Mouse (Mus musculus) embryonic fibroblast, embryonic 13.5 days (primary cell): Measurements from ENCODE around the gene Grn. TPM values are rescaled to one million over a fixed set of nuclear protein-coding genes. Genes with fewer than 3 reads are reported as not detected.
A peak's percentile ranks its signal among the peaks of the same experiment; 100 is the strongest.

Experiments used
- H3K27ac ChIP-seq: 2 replicates; pipeline ENCODE4 v1.5.1; 2012; ENCODE audit warnings: low read length, control low read depth, inconsistent platforms; ENCODE audit not compliant: insufficient read depth
- H3K4me1 ChIP-seq: 2 replicates; pipeline ENCODE4 v1.6.1; 2011; ENCODE audit warnings: low read length; ENCODE audit not compliant: control insufficient read depth, insufficient read depth
- H3K4me3 ChIP-seq: 2 replicates; pipeline ENCODE4 v1.5.1; 2011; ENCODE audit warnings: mild to moderate bottlenecking, control low read depth, low read length; ENCODE audit not compliant: insufficient read depth
- CTCF ChIP-seq: IDR thresholded peaks from 2 replicates; pipeline ENCODE4 v1.5.1; 2011; ENCODE audit warnings: mild to moderate bottlenecking, control low read depth, low read length, moderate library complexity, borderline replicate concordance; ENCODE audit not compliant: insufficient read depth
- POLR2A ChIP-seq: IDR thresholded peaks from 2 replicates; pipeline ENCODE4 v1.6.1; 2011; ENCODE audit warnings: low read depth, mild to moderate bottlenecking, control low read depth, low read length, moderate library complexity
- polyA plus RNA-seq: library from polyadenylated mRNA; stranded (reverse); fragments of >200 nt; gene quantifications from 2 replicates; pipeline ENCODE4 v1.2.4, GENCODE M21; 2011; ENCODE audit warnings: low read depth; ENCODE audit not compliant: missing spikeins, insufficient read length

Gene Grn
- polyA plus RNA-seq, 1 experiment, result 252 TPM

DNA sequence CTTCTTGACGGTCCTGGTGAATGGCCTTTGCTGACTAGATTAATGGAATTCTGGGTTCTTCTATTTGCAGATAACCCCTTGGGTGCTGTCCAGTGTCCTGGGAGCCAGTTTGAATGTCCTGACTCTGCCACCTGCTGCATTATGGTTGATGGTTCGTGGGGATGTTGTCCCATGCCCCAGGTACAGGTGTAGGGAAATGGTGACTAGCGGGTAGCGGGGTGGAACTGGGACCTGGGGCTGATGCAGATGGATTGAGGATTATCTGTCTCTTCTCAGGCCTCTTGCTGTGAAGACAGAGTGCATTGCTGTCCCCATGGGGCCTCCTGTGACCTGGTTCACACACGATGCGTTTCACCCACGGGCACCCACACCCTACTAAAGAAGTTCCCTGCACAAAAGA lies 3.8 kb downstream of the Grn start:
- Histone ChIP-seq H3K4me1 (peaks cover 13% of the 10 kb centered on the region), H3K27ac (no peak overlapping the region), H3K4me3 (no peak overlapping the region)
- TF ChIP-seq POLR2A, result no peak
- no peak for TF ChIP-seq CTCF

DNA sequence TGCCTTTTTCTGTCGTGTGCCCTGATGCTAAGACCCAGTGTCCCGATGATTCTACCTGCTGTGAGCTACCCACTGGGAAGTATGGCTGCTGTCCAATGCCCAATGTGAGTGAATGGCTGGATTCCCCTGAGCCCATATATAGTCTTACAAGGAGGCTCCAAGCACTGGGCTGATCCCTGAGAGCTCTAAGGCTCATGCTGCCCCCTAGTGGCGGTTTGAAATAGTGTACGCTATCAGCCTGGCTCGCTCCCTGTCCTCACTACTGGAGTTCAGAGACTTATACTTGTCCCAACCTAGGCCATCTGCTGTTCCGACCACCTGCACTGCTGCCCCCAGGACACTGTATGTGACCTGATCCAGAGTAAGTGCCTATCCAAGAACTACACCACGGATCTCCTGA lies 4.3 kb downstream of the Grn start:
- no peak for TF ChIP-seq POLR2A
- peak; percentile 70 for TF ChIP-seq CTCF
- H3K4me3 ChIP-seq, result no peak overlapping the region
- no peak overlapping the region for H3K27ac ChIP-seq
- peaks cover 10% of the 10 kb centered on the region for H3K4me1 ChIP-seq

DNA sequence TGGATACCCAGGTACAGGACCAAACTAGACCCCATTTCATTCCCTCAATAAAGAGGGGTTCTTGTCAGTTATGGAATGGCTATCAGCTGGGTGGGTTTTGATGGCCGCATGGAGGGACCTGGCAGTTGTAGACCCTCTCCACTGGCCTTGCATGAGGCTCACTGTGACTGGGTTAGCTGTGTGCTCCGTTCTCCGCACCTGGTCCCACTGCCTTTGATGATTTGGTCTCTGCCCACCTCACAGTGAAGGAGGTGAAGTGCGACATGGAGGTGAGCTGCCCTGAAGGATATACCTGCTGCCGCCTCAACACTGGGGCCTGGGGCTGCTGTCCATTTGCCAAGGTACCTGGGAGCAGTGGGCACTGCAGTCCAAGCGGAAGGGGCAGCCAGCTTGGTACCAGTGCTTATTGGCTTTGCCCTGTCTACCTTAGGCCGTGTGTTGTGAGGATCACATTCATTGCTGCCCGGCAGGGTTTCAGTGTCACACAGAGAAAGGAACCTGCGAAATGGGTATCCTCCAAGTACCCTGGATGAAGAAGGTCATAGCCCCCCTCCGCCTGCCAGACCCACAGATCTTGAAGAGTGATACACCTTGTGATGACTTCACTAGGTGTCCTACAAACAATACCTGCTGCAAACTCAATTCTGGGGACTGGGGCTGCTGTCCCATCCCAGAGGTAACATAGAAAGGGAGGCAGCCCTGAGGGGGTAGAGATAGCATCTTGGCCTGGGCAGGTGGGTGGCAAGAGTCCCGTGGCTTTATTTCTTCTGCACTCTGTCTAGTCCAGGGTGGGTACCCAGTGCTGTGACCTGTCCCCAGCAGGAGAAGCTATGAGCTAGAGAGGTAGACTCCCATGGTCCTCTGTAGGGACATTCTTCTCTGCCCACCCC lies 4.9 kb downstream of the Grn start:
- Histone ChIP-seq H3K4me3 (no peak overlapping the region), H3K4me1 (peaks cover 10% of the 10 kb centered on the region), H3K27ac (no peak overlapping the region)
- TF ChIP-seq POLR2A (no peak), CTCF (no peak)

DNA sequence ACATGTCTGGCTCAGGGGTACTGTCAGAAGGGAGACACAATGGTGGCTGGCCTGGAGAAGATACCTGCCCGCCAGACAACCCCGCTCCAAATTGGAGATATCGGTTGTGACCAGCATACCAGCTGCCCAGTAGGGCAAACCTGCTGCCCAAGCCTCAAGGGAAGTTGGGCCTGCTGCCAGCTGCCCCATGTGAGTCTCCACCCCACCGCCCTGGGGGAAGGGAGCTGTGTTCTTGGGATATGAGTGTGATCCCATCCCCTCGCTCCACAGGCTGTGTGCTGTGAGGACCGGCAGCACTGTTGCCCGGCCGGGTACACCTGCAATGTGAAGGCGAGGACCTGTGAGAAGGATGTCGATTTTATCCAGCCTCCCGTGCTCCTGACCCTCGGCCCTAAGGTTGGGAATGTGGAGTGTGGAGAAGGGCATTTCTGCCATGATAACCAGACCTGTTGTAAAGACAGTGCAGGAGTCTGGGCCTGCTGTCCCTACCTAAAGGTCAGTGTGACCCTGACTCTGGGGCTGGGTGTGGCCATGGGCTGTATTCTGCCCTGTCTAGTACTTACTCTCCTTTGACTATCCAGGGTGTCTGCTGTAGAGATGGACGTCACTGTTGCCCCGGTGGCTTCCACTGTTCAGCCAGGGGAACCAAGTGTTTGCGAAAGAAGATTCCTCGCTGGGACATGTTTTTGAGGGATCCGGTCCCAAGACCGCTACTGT lies 5.8 kb downstream of the Grn start:
- Histone ChIP-seq H3K4me3 (no peak overlapping the region), H3K4me1 (peaks cover 10% of the 10 kb centered on the region), H3K27ac (peak overlapping the region; percentile 28; the same call in 1 of the 2 replicates)
- TF ChIP-seq CTCF (no peak), POLR2A (no peak)

DNA sequence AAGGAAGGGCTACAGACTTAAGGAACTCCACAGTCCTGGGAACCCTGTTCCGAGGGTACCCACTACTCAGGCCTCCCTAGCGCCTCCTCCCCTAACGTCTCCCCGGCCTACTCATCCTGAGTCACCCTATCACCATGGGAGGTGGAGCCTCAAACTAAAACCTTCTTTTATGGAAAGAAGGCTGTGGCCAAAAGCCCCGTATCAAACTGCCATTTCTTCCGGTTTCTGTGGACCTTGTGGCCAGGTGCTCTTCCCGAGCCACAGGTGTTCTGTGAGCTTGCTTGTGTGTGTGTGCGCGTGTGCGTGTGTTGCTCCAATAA lies 6.3 kb downstream of the Grn start:
- H3K27ac ChIP-seq, result peak overlapping the region; percentile 37; the same call in 1 of the 2 replicates
- H3K4me1 ChIP-seq, result peaks cover 10% of the 10 kb centered on the region
- no peak overlapping the region for H3K4me3 ChIP-seq
- TF ChIP-seq POLR2A, result no peak

DNA sequence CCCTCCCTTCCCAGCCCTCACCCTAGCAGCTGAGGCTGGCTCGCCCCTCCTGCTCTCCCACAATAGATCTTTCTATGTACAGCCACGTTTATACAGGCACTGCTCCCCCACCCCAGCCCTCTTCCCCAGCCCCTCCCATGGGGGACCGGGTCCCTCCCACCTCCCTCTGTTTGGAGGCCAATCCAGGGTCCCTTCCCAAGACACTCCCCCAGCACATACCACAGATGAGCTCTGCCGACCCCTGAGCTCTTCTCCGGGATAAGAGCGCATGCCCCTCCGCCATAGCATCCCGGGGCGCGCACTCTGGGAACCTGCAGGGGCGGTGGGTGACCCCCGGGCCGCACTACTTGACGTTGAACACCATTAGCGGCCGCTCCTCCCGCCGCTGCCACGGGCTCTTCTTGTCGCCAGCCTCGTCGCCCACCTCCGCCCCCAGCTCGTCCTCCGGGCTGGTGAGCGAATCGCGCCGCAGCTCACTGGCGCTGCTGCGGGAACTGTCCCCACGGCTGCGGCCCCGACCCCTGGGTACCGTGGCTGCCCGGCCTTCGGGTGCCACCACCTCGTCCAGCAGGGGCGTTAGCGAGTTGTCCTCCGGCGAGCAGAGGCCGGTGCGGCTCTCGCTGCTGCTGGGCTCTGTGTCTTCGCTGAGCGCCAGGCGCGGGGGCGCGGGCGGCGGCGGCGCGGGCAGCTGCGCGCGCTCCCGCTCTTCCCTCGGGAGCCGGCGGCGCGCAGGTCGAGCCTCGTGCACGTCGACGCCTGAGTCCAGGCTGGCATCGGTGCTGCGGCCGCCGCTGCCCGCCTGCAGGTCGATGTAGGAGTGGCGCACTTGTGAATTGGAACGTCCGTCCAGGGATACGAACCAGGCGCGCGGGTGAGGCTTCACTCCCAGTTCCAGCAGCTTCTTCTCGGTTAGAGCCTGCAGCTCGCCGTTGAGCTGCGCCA lies 7.3 kb downstream of the Grn start:
- H3K4me1 ChIP-seq, result peaks cover 10% of the 10 kb centered on the region
- H3K27ac ChIP-seq, result peak overlapping the region; percentile 37; the same call in 1 of the 2 replicates
- TF ChIP-seq CTCF (peak; percentile 35; the same call in 1 of the 2 replicates), POLR2A (no peak)
- 0 out of 2 replicates have a peak overlapping the region, but pooled peaks have one; percentile 6 for H3K4me3 ChIP-seq

DNA sequence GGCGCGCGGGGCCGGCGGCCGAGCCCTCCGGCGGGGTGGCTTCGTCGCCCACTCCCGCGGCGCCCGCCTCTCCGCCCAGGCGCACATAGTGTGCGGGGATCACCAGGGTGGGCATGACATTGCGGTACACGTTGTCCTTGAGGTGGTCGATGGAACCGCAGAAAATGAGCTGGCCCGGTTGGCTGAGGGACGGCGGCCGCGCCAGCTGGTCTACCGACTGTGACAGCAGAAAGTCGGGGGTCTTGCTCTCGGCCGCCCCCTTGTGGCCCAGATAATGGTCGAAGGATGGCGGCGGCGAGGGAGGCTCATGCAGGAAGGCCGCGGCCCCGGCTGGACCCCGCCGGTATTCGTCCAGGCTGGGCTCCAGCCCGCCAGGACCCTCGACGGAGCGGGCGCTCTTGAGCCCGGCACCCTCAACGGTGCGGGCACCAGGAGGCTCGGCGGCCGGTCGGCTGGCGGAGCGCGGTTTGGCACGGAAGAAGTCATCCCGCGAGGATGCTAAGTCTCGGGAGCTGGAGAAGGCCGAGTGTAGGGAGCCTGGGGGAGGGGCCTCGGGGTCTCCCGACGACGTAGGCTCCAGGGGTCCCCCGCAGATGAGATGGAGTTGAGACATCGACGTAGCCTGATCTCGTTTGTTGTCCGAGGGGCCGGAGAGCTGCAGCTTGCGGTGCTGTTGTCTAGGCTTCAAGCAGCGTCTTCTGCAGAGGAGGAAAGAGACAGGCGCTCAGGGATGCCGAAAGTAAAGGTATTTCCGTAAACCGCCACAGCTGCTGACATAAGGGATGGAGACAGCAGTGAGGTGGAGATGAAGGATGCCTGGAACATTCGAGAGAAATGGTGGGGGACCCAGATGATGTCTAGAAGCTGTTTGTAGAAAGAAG lies 8.3 kb downstream of the Grn start:
- peaks cover 7% of the 10 kb centered on the region for H3K4me1 ChIP-seq
- H3K27ac ChIP-seq, result no peak overlapping the region
- TF ChIP-seq POLR2A (no peak), CTCF (peak; percentile 55)

DNA sequence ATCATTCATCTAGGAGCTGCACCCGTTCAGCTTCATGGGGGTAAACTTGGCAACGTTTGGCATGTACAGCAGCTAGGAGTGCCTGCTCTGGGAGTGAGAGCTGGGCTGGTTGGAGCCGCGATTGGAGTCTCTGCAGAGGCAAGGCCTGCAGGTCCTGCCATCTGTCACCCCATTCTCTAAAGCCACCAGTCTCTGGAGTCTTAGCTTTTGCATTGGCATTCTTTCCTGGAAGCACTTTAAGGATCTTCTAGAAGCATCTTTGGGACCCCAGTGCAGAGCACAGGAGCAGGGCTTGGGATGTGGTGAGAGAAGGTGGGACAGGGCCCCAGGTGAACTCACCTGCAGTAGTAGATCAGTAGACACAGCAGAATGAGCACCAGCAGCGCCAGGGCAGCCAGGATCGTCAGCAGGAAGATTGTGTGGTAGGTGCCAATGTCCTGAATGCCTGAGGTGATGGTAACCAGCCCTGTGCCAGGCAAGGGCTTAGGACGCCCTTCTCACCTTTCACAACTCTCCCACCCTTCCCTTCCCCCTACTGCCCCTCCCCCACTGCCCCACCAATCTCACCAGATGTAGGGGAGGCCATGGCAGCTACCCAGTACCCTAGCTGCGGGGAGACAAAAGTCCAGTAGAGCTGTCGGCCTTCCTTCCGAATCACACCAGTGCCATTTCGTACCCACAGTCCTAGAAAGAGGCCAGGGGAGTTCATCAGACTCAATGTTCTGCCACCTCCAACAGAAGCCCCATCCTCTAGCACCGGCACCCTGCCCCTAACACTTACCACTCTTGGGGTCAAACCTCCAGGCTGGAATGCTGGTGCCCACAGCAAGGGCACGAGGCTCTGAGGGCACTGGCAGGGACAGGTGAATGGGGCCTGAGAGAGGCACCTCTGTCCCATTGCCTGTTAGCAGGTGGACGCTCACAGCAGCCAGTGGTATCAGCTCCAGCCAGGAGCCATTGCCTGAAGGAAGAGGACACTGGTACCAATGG lies 9.3 kb downstream of the Grn start:
- Histone ChIP-seq H3K4me3 (no peak overlapping the region), H3K27ac (no peak overlapping the region), H3K4me1 (peaks cover 7% of the 10 kb centered on the region)
- TF ChIP-seq CTCF (no peak), POLR2A (no peak)

More for the DNA sequence above, 8.3 kb downstream of the Grn start:
- 0 out of 2 replicates have a peak overlapping the region, but pooled peaks have one; percentile 6 for H3K4me3 ChIP-seq
